Mouse (Mus musculus) bone marrow, adult 2 months (tissue): ENCODE measurements at regions not wholly inside any gene's neighbourhood (a gene's known extent, or its start where the extent isn't known, plus 50 kb on each side); places are given as distances from the start of the nearest gene placed in this dataset.

Experiments
- H3K27ac ChIP-seq: fragments of 200-500 bp; 2 replicates; pipeline ENCODE4 v1.5.1; 2012; ENCODE audit warnings: low read depth, mild to moderate bottlenecking, control low read depth, inconsistent platforms, low read length; ENCODE audit not compliant: control insufficient read depth, poor library complexity, insufficient read depth
- H3K4me1 ChIP-seq: fragments of 200-500 bp; 2 replicates; pipeline ENCODE4 v1.6.1; 2011; ENCODE audit warnings: low read length; ENCODE audit not compliant: control insufficient read depth, insufficient read depth
- H3K4me3 ChIP-seq: fragments of 200-500 bp; replicated peaks from 2 replicates; pipeline ENCODE3; 2011; ENCODE audit warnings: mild to moderate bottlenecking, low read depth, low read length, control low read depth; ENCODE audit not compliant: control insufficient read depth
- CTCF ChIP-seq: fragments of 200-500 bp; IDR thresholded peaks from 2 replicates; pipeline ENCODE4 v1.5.1; 2011; ENCODE audit warnings: low read length, control low read depth; ENCODE audit not compliant: control insufficient read depth, insufficient read depth
- POLR2A ChIP-seq: fragments of 200-500 bp; IDR thresholded peaks from 2 replicates; pipeline ENCODE4 v1.6.1; 2011; ENCODE audit warnings: low read depth, mild to moderate bottlenecking, control low read depth, low read length, borderline replicate concordance; ENCODE audit not compliant: control insufficient read depth
- WGBS: fragments of 180-500 bp; shearing (Covaris S2); methylation state at CpG from one replicate; pipeline ENCODE4 v1.1.7; 2018; 5-methylcytosine and 5-hydroxymethylcytosine counted together

DNA sequence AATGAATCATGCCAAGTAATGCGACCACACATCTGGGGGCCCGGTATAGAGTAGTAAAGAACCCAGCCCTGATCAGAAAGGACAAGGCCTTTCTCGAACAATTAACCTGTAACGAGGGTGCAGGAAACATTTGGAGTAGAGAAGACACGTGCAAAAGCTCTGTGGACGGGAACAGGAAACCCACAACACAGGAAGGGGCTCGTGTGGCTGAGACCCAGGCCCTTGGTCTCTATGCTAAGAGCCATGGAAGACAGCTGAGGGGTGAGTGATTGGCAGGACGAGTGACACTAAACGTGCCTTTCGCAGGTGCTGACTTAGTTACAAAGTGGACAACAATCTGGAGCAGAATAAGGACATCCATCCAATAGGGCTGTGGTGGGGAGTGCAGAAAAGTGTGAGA lies 106.3 kb downstream of the Sp3 start:
- H3K27ac ChIP-seq, result no peak overlapping the region
- no peak for TF ChIP-seq CTCF
- no peak for TF ChIP-seq POLR2A
- 12% methylated on average over 10 of the region's 10 CpGs for WGBS

DNA sequence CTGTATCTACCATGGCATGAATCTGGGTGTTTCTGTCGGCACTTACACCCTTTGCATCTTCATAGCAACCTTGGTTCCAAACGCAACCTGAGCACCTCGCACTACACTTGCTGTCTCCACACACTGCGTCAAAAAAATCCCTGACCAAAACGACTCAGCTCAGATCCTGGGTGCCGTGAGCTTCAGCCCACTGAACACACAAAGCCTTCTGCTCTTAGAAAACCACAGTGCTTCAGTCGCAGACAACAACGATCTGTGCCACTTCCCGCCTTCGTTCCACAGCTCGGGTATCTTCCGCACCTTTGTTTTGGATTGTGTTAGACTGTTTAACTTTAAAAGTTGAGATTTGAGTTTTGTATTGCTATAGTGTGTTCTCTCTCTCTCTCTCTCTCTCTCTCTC lies 105.7 kb downstream of the Sp3 start:
- 67% methylated on average over 12 of the region's 12 CpGs for WGBS

More for the DNA sequence above, 106.3 kb downstream of the Sp3 start:
- Histone ChIP-seq H3K4me1 (no peaks in the 10 kb centered on the region), H3K4me3 (no peak overlapping the region)

DNA sequence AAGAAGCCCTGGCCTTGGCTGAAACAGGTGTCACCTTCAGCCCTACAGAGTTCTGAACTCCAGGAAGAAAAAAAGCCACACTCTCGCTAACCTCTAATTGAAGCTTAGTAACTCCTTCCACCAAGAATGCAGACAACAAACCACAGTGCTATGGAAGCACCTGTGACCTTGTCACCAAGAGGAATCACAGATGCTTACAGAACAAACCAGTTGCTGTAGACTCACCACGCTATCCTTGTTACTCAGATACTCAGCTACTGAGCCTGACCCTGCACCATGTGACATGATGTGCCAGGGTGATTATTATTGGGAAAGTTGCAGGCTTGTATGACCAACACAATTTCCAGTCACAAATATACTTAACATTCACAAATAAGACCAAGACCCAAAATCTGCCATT lies 104.6 kb downstream of the Sp3 start:
- TF ChIP-seq CTCF, result no peak
- TF ChIP-seq POLR2A, result no peak
- WGBS, result 63% methylated on average over 2 of the region's 2 CpGs
- Histone ChIP-seq H3K27ac (no peak overlapping the region), H3K4me1 (no peaks in the 10 kb centered on the region), H3K4me3 (no peak overlapping the region)

More for the DNA sequence above, 105.7 kb downstream of the Sp3 start:
- Histone ChIP-seq H3K4me3 (no peak overlapping the region), H3K27ac (no peak overlapping the region), H3K4me1 (no peaks in the 10 kb centered on the region)
- TF ChIP-seq POLR2A, result no peak
- TF ChIP-seq CTCF, result no peak

DNA sequence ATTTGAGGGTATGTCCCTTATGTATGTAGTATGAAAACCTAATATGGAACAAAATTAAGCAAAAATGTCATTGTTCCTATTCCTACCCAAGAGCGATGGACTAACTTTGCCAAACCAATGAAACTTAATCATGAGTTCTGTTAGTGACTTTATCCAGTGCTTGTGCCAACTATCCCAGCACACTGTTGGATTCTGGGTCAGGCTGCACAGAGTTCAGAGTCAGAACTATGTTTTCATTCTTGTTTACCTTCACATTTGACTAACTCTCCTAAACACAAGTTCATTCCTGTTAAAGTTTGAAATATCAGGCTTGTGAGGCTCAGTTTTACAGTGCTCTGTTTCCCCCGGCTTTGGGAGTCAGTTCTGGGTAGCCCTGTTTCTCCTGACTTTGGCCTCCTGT lies 100.2 kb downstream of the Sp3 start:
- no peak for TF ChIP-seq POLR2A
- TF ChIP-seq CTCF, result no peak
- no peaks in the 10 kb centered on the region for H3K4me1 ChIP-seq
- H3K4me3 ChIP-seq, result no peak overlapping the region
- WGBS, result 80% methylated on average over 2 of the region's 2 CpGs
- no peak overlapping the region for H3K27ac ChIP-seq

DNA sequence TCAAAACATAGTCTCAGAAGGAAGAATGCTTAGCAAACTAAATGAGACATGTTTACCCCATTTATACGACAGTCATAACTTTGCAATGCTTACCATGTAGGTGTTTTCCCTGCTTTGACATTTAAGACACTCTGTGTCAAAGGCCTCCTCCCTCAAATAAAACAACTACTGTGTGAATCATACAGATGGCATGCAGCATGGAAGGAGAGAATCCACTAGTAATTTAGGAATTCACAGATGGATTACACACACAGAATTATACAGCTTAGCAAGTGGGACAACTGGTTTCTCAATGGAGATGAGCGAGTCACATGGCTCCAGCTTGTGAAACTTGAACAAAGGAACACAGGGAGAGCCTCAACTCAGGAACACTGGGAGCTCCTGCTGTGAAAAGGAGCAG lies 98.7 kb downstream of the Sp3 start:
- WGBS, result 80% methylated on average over 2 of the region's 2 CpGs

DNA sequence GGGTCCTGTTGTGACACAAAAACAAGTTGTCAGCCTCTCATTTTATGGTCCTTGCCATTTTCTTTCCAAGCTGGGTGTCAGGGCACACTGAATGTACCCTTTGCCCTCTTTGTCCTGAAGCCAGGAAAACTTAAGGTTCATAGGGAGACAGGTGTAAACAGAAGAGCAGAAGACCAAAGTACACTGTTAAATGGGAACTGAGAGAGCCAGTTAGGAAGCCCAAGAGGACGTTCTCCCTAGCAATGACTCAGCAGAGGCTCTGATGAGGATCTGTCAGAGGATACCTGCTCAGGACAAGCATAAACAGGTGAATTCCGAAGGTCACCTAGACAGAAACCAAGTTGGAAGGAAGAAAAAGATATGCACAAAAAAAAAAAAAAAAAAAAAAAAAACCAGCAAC lies 94.0 kb downstream of the Sp3 start:
- TF ChIP-seq POLR2A (no peak), CTCF (no peak)
- WGBS, result 64% methylated on average over 2 of the region's 2 CpGs
- Histone ChIP-seq H3K4me3 (no peak overlapping the region), H3K27ac (no peak overlapping the region), H3K4me1 (no peaks in the 10 kb centered on the region)

More for the DNA sequence above, 98.7 kb downstream of the Sp3 start:
- Histone ChIP-seq H3K27ac (no peak overlapping the region), H3K4me3 (no peak overlapping the region), H3K4me1 (no peaks in the 10 kb centered on the region)
- TF ChIP-seq POLR2A (no peak), CTCF (no peak)
